Mouse (Mus musculus): ENCODE measurements around the gene Wnt6.

The Wnt6 gene

GRCm38 (mm10) chr1:74775816-74776215 is 4.1 kb downstream of the Wnt6 start:
- no peak for DNase-seq (ENCODE audit: low spot score in 2 of 2)

- no peak for DNase-seq (ENCODE audit: low spot score in 2 of 2)
Measured at GRCm38 (mm10) chr1:74778934-74779486, 7.3 kb downstream of the Wnt6 start.

GRCm38 (mm10) chr1:74782045-74782444 is 10.4 kb downstream of the Wnt6 start:
- no peak for DNase-seq (ENCODE audit: low spot score in 2 of 2)

GRCm38 (mm10) chr1:74783554-74783953 is 11.9 kb downstream of the Wnt6 start:
- no peak for DNase-seq (ENCODE audit: low spot score in 2 of 2)

- no peak for DNase-seq (ENCODE audit: low spot score in 2 of 2)
Measured at GRCm38 (mm10) chr1:74784041-74784759, 12.5 kb downstream of the Wnt6 start.

- peak; percentile 83 to 92 for DNase-seq (ENCODE audit: low spot score in 2 of 2)
Measured at GRCm38 (mm10) chr1:74787846-74788245, 16.2 kb downstream of the Wnt6 start.

- DNase-seq (ENCODE audit: low spot score in 2 of 2) = no peak
Measured at GRCm38 (mm10) chr1:74788603-74789176, 17.0 kb downstream of the Wnt6 start.

GRCm38 (mm10) chr1:74790095-74790494 is 18.4 kb downstream of the Wnt6 start:
- DNase-seq (ENCODE audit: low spot score in 2 of 2) = no peak

GRCm38 (mm10) chr1:74791249-74791648 is 19.6 kb downstream of the Wnt6 start, which contains the start of gene Wnt10a:
Gene Wnt10a (plus strand): TSS chr1:74791516.
- DNase-seq (ENCODE audit: low spot score in 2 of 2) = no peak

- no peak for DNase-seq (ENCODE audit: low spot score in 2 of 2)
Measured at GRCm38 (mm10) chr1:74792831-74793660, 21.4 kb downstream of the Wnt6 start.

GRCm38 (mm10) chr1:74794487-74795144 is 22.9 kb downstream of the Wnt6 start:
- DNase-seq (ENCODE audit: low spot score in 2 of 2) = no peak

- DNase-seq (ENCODE audit: low spot score in 2 of 2) = no peak
Measured at GRCm38 (mm10) chr1:74795145-74795529, 23.4 kb downstream of the Wnt6 start.

GRCm38 (mm10) chr1:74797459-74797858 is 25.8 kb downstream of the Wnt6 start:
- no peak for DNase-seq (ENCODE audit: low spot score in 2 of 2)

- peak; percentile 62 to 66 for DNase-seq (ENCODE audit: low spot score in 2 of 2)
Measured at GRCm38 (mm10) chr1:74800424-74800888, 28.8 kb downstream of the Wnt6 start.

GRCm38 (mm10) chr1:74801631-74802140 is 30.0 kb downstream of the Wnt6 start:
- DNase-seq (ENCODE audit: low spot score in 2 of 2) = no peak

- DNase-seq (ENCODE audit: low spot score in 2 of 2) = peak; percentile 77 to 78
Measured at GRCm38 (mm10) chr1:74802795-74803656, 31.3 kb downstream of the Wnt6 start.

- no peak for DNase-seq (ENCODE audit: low spot score in 2 of 2)
Measured at GRCm38 (mm10) chr1:74804211-74804870, 32.6 kb downstream of the Wnt6 start.

GRCm38 (mm10) chr1:74805340-74805835 is 33.7 kb downstream of the Wnt6 start:
- no peak for DNase-seq (ENCODE audit: low spot score in 2 of 2)

GRCm38 (mm10) chr1:74805843-74806242 is 34.2 kb downstream of the Wnt6 start:
- DNase-seq (ENCODE audit: low spot score in 2 of 2) = no peak

Measured in frontal cortex, postnatal 36 days (tissue).